Comparison of ENCODE assay signal across 26 mouse cellular contexts in the genomic region with DNA sequence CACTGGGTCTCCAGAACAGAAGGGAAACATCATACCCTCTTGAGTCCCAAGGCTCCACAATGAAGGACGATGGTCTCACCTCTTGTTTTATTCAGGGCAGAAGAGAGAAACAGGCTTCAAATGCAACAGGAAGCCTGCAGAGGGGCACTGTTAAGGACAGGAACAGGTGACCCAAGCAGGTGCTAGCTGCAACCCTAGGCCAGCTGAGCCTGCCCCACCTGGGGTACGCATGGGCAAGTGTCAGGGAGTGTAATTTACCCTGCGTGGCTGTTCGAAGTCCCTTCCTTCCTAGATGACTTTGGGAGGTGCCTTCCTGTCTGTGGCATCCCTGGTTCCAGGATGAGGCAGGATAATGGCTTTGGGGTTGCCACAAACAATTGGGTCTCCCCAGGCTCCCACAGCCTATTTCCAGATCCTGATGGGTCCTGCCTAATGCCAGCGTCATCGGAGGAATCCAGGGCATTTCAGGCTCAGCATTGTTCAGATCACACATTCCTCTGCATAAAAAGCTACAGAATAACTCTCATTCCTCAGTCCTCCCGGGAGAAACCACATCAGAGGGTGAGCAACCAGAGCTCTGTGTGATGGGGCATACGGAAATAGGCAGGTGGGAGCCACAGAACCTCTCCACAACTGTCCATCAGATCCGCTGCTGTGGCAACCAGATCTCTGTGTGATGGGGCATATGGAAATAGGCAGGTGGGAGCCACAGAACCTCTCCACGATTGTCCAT.
A peak's percentile ranks its signal among the peaks of the same experiment; 100 is the strongest.
DNase-seq lines count a peak whose midpoint lies in the region; ATAC-seq and TF ChIP-seq lines count a peak whose summit lies in the region.
"Had no signal": no experiment of that assay in that cellular context is flagged by ENCODE, and none has a peak within 500 bp of the region (broad histone marks: within the 10 kb centered on the region; RNA-seq: fewer than 3 reads in every experiment).

No protein-coding gene starts in this region.

- H3K9ac ChIP-seq in limb, embryonic 13.5 days, result no peak overlapping the region
- no peak overlapping the region for H3K9ac ChIP-seq in embryonic facial prominence, embryonic 12.5 days
- H3K9ac ChIP-seq: embryonic facial prominence, embryonic 15.5 days; intestine, embryonic 15.5 days; limb, embryonic 12.5 days; liver, embryonic 13.5 days had no signal

- WGBS in limb, embryonic 13.5 days, result 61% methylated on average over 10 of the region's 10 CpGs
- 81% methylated on average over 10 of the region's 10 CpGs for WGBS in limb, embryonic 10.5 days
- WGBS in embryonic facial prominence, embryonic 12.5 days, result 52% methylated on average over 10 of the region's 10 CpGs

- no peaks in the 10 kb centered on the region for H3K9me3 ChIP-seq in limb, embryonic 13.5 days
- no peaks in the 10 kb centered on the region for H3K9me3 ChIP-seq in limb, embryonic 10.5 days (replicated peaks)
- H3K9me3 ChIP-seq in embryonic facial prominence, embryonic 12.5 days, result no peaks in the 10 kb centered on the region
- H3K9me3 ChIP-seq: embryonic facial prominence, embryonic 15.5 days; intestine, embryonic 15.5 days; limb, embryonic 12.5 days; liver, embryonic 13.5 days had no signal

- no peak overlapping the region for H3K4me2 ChIP-seq in limb, embryonic 13.5 days (replicated peaks)
- H3K4me2 ChIP-seq in embryonic facial prominence, embryonic 12.5 days (replicated peaks), result no peak overlapping the region
- H3K4me2 ChIP-seq: embryonic facial prominence, embryonic 15.5 days; intestine, embryonic 15.5 days; limb, embryonic 12.5 days; liver, embryonic 13.5 days had no signal

- no peak for TF ChIP-seq CTCF in C2C12 (IDR thresholded peaks at IDR 0.05; ENCODE audit: control insufficient read depth, insufficient read depth, insufficient read length)

- no peak for DNase-seq in frontal cortex, postnatal 10 days (ENCODE audit: low spot score in 2 of 2)
- no peak for DNase-seq in limb, embryonic 10.5 days (ENCODE audit: low spot score)
- DNase-seq in kidney, adult 11 months, result no peak
- no peak for DNase-seq in lung, postnatal 36 days
- DNase-seq: adrenal gland, adult 2 months; cerebellum, adult 9-11 months; gastrocnemius, postnatal 25 days; heart, adult 2 months; kidney, adult 9 months; kidney, postnatal 14 days; liver, embryonic 13.5 days; lung, adult 2 months; lung, postnatal 14 days; right cerebral cortex, postnatal 14 days; thymus, adult 2 months; thymus, postnatal 4 days had no signal

- no peak overlapping the region for H3ac ChIP-seq in C2C12 (ENCODE audit: control insufficient read depth, insufficient read length, low read depth)

- H3K4me1 ChIP-seq in limb, embryonic 13.5 days, result peaks cover 27% of the 10 kb centered on the region
- peaks cover 40% of the 10 kb centered on the region for H3K4me1 ChIP-seq in limb, embryonic 10.5 days
- peaks cover 24% of the 10 kb centered on the region for H3K4me1 ChIP-seq in embryonic facial prominence, embryonic 12.5 days
- H3K4me1 ChIP-seq: liver, embryonic 13.5 days had no signal

- ATAC-seq in frontal cortex, adult (ENCODE audit: low TSS enrichment), result peak; percentile 58
- ATAC-seq in limb, embryonic 13.5 days (ENCODE audit: low FRiP score, low read depth), result peak; percentile 66
- ATAC-seq in embryonic facial prominence, embryonic 12.5 days (ENCODE audit: insufficient number of reproducible peaks, insufficient read depth, low FRiP score, low TSS enrichment), result 0 out of 2 replicates have a peak, but pooled peaks have one; percentile 62
- ATAC-seq: forebrain, embryonic 14.5 days; hindbrain, embryonic 16.5 days; intestine, embryonic 15.5 days had no signal

- peak overlapping the region; percentile 22; the same call in 1 of the 2 replicates for H3K27ac ChIP-seq in limb, embryonic 13.5 days
- H3K27ac ChIP-seq in limb, embryonic 10.5 days, result no peak overlapping the region
- H3K27ac ChIP-seq in embryonic facial prominence, embryonic 12.5 days, result peak overlapping the region; percentile 6; the same call in 1 of the 2 replicates
- H3K27ac ChIP-seq: embryonic facial prominence, embryonic 15.5 days; heart, adult 2 months; intestine, embryonic 15.5 days; limb, embryonic 12.5 days; liver, embryonic 13.5 days; stomach, postnatal 0 days had no signal

- H3K36me3 ChIP-seq in limb, embryonic 13.5 days, result 0 out of 2 replicates have a peak, but pooled peaks cover 4% of the 10 kb centered on the region
- no peaks in the 10 kb centered on the region for H3K36me3 ChIP-seq in limb, embryonic 10.5 days
- no peaks in the 10 kb centered on the region for H3K36me3 ChIP-seq in C2C12 (ENCODE audit: control insufficient read depth, insufficient read depth)
- H3K36me3 ChIP-seq in embryonic facial prominence, embryonic 12.5 days, result no peaks in the 10 kb centered on the region
- H3K36me3 ChIP-seq: embryonic facial prominence, embryonic 15.5 days; intestine, embryonic 15.5 days; liver, embryonic 13.5 days had no signal

- no peaks in the 10 kb centered on the region for H3K79me3 ChIP-seq in C2C12 (ENCODE audit: low read depth)

- no peaks in the 10 kb centered on the region for H3K27me3 ChIP-seq in limb, embryonic 13.5 days
- H3K27me3 ChIP-seq in limb, embryonic 10.5 days (ENCODE audit: low read depth, poor library complexity, severe bottlenecking), result no peaks in the 10 kb centered on the region
- H3K27me3 ChIP-seq in C2C12 (ENCODE audit: control insufficient read depth, insufficient read depth, insufficient read length), result no peaks in the 10 kb centered on the region
- no peaks in the 10 kb centered on the region for H3K27me3 ChIP-seq in embryonic facial prominence, embryonic 12.5 days
- H3K27me3 ChIP-seq: embryonic facial prominence, embryonic 15.5 days; intestine, embryonic 15.5 days; limb, embryonic 12.5 days; liver, embryonic 13.5 days had no signal

- no peak overlapping the region for H3K4me3 ChIP-seq in limb, embryonic 13.5 days
- H3K4me3 ChIP-seq in limb, embryonic 10.5 days, result no peak overlapping the region
- H3K4me3 ChIP-seq in C2C12 (ENCODE audit: insufficient read depth, poor library complexity, severe bottlenecking), result no peak overlapping the region
- no peak overlapping the region for H3K4me3 ChIP-seq in embryonic facial prominence, embryonic 12.5 days
- H3K4me3 ChIP-seq: embryonic facial prominence, embryonic 15.5 days; heart, adult 2 months; intestine, embryonic 15.5 days; limb, embryonic 12.5 days; liver, embryonic 13.5 days had no signal

- no peaks in the 10 kb centered on the region for H3K79me2 ChIP-seq in C2C12 (ENCODE audit: control insufficient read depth, insufficient read depth)

TF ChIP-seq in C2C12, 6 proteins besides CTCF, POLR2A, EP300 and RAD21:
- TF ChIP-seq MAX (IDR thresholded peaks at IDR 0.05) (no peak), CEBPB (IDR thresholded peaks at IDR 0.05; ENCODE audit: low read depth) (no peak), MYOD1 (IDR thresholded peaks at IDR 0.05; ENCODE audit: control insufficient read depth, insufficient read length, low read depth) (peak; percentile 42)
